Mouse (Mus musculus) midbrain, embryonic 11.5 days (tissue): Measurements from ENCODE around the gene Olfr740. TPM values are rescaled to one million over a fixed set of nuclear protein-coding genes. Genes with fewer than 3 reads are reported as not detected.

Source experiments
- ATAC-seq: fragments of 200-750 bp; cut with Nextera tagmentation; 2 replicates; pipeline ENCODE4 v1.8.0; 2017; ENCODE audit warnings: moderate TSS enrichment, moderate library complexity; ENCODE audit not compliant: low FRiP score
- DNase-seq: peaks from one replicate; pipeline ENCODE4 v3.0.0; 2015; ENCODE audit warnings: low spot score; ENCODE audit errors: missing footprints
- H3K27ac ChIP-seq: fragments of 300-500 bp; sonication (generic); 2 replicates; pipeline ENCODE4 v1.5.1; 2014; ENCODE audit warnings: low read depth, low read length
- H3K27me3 ChIP-seq: fragments of 300-500 bp; sonication (generic); 2 replicates; pipeline ENCODE4 v1.6.1; 2014; ENCODE audit warnings: mild to moderate bottlenecking, low read length, moderate library complexity, mixed read lengths; ENCODE audit not compliant: control insufficient read depth, insufficient read depth
- H3K36me3 ChIP-seq: fragments of 300-500 bp; sonication (generic); 2 replicates; pipeline ENCODE4 v1.6.1; 2014; ENCODE audit warnings: mild to moderate bottlenecking, low read length, moderate library complexity, mixed read lengths; ENCODE audit not compliant: control insufficient read depth, insufficient read depth
- H3K4me1 ChIP-seq: fragments of 300-500 bp; sonication (generic); 2 replicates; pipeline ENCODE4 v1.6.1; 2014; ENCODE audit warnings: low read length; ENCODE audit not compliant: control insufficient read depth, insufficient read depth
- H3K4me2 ChIP-seq: fragments of 300-500 bp; sonication (generic); 2 replicates; pipeline ENCODE4 v1.6.1; 2014; ENCODE audit warnings: mild to moderate bottlenecking, moderate library complexity
- H3K4me3 ChIP-seq: fragments of 300-500 bp; sonication (generic); 2 replicates; pipeline ENCODE4 v1.5.1; 2014; ENCODE audit warnings: low read depth, low read length
- H3K9ac ChIP-seq: fragments of 300-500 bp; sonication (generic); 2 replicates; pipeline ENCODE4 v1.6.1; 2014; ENCODE audit warnings: low read length
- H3K9me3 ChIP-seq: fragments of 300-500 bp; sonication (generic); 2 replicates; pipeline ENCODE4 v1.6.1; 2016; ENCODE audit warnings: low read length; ENCODE audit not compliant: control insufficient read depth
- WGBS: fragments of 180-500 bp; shearing (Covaris S2); extraction: QIAGEN DNeasy Blood & Tissue Kit; methylation state at CpG from one replicate; pipeline ENCODE4 v1.1.7; 2014; 5-methylcytosine and 5-hydroxymethylcytosine counted together
- polyA plus RNA-seq: library from polyadenylated mRNA; unstranded; fragments of >200 nt; fragmentation: Nextera tagmentation; extraction: Ambion mirVana; gene quantifications from 2 replicates; pipeline ENCODE4 v1.2.1, GENCODE M21; 2014

Gene Olfr740
- not detected in 2 replicates for polyA plus RNA-seq

DNA sequence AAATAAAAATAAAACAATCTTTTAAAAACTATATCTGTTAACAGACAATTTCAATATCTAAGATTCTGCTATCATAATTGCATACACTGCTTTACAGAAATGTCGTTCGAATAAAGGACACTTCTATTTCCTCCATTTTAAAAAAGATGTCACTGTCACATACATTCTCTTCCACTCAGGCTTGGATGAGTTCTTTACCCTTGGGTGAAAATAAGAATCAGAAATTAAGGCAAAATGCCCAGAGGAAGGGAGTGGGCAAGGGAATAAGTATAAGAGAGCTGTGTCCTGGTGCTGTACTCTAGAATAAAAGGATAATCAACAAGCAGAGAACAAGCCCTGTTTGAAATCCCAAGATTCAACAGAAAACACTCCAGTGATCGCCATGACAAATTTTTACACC, at the start of gene Olfr740:
Olfr740 (plus strand) TSS at position 301 of the 400 bp plus-strand sequence.
- Histone ChIP-seq H3K4me3 (no peak within 1 kb of the TSS), H3K4me1 (no peaks in the 10 kb centered on the region), H3K27ac (no peak within 1 kb of the TSS), H3K9me3 (no peaks in the 10 kb centered on the region), H3K9ac (no peak within 1 kb of the TSS), H3K36me3 (no peaks in the 10 kb centered on the region), H3K4me2 (no peak within 1 kb of the TSS), H3K27me3 (no peaks in the 10 kb centered on the region)
- DNase-seq, result no peak
- no peak for ATAC-seq
- 77% methylated on average over 3 of the region's 3 CpGs for WGBS

DNA sequence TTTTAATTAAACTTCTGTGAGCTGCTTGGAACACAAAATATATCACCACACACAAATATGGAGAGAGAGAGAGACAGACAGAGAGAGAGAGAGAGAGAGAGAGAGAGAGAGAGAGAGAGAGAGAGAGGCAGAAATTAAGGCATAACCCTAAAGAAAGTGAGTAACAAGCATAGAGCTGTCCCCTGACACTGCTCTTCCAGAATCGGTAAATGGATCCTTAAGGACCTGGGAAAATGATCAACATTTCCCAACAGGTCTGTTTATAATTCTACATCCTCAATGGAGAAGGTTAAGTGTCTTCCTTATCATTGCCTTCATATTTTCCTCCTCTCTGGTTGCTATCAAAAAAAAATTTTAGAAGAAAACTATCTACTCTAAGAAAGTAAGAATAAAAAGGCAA, 38.1 kb upstream of the Olfr740 start, which contains the start of gene Olfr738:
Olfr738 (plus strand) TSS at position 301 of the 400 bp plus-strand sequence.
- no peak within 1 kb of the TSS for H3K27ac ChIP-seq
- whole genome bisulfite sequencing, result 85% methylated on average over 1 of the region's 1 CpGs
- ATAC-seq, result no peak
- H3K9ac ChIP-seq, result no peak within 1 kb of the TSS
- no peaks in the 10 kb centered on the region for H3K9me3 ChIP-seq
- H3K4me2 ChIP-seq, result no peak within 1 kb of the TSS
- no peak for DNase-seq
- no peaks in the 10 kb centered on the region for H3K36me3 ChIP-seq
- no peak within 1 kb of the TSS for H3K4me3 ChIP-seq
- no peaks in the 10 kb centered on the region for H3K27me3 ChIP-seq
- H3K4me1 ChIP-seq, result no peaks in the 10 kb centered on the region

DNA sequence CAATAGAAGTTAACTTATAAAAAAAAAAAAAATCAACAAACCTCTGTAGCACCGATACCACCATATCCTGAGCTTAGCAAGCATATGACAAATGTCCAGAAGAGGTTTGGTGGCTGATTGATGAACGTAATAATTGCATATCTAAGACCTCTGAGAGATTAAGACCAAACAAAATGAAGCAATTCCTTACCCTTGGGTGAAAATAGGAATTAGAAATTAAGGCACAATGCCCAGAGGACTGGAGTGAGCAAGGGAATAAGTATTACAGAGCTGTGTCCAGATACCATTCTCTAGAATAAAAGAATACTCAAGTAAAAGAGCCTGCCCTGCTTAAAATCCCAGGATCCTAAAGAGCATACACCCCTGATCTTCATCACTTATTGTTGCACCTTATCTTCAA, 27.0 kb upstream of the Olfr740 start, which contains the start of gene Olfr739:
Olfr739 (plus strand) TSS at position 301 of the 400 bp plus-strand sequence.
- Histone ChIP-seq H3K4me1 (no peaks in the 10 kb centered on the region), H3K27me3 (no peaks in the 10 kb centered on the region), H3K4me3 (no peak within 1 kb of the TSS), H3K4me2 (no peak within 1 kb of the TSS), H3K9me3 (no peaks in the 10 kb centered on the region), H3K36me3 (no peaks in the 10 kb centered on the region), H3K9ac (no peak within 1 kb of the TSS), H3K27ac (no peak within 1 kb of the TSS)
- DNase-seq, result no peak
- 77% methylated on average over 2 of the region's 2 CpGs for WGBS
- ATAC-seq, result no peak

DNA sequence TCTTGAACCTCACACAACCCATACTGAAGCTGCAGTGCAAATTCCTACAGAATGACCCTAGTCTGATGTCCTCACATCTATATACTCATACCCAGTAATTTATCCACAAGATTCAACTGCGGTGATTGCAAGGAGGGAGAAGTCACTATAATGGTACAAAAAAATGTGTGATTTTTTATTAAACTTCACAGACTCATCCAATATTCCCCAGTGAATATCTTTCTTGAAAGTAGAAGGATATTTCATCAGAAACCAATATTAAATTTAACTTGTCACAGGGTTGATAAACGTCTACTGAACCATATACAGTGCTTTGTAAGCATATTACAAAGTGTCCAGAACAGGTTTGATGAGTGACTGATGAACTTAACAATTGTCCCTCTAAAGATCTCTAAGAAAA, 27.1 kb downstream of the Olfr740 start, which contains the start of gene Olfr741:
Olfr741 (plus strand) TSS at position 301 of the 400 bp plus-strand sequence.
- Histone ChIP-seq H3K9me3 (no peaks in the 10 kb centered on the region), H3K9ac (no peak within 1 kb of the TSS), H3K36me3 (no peaks in the 10 kb centered on the region), H3K4me2 (no peak within 1 kb of the TSS), H3K4me3 (no peak within 1 kb of the TSS), H3K4me1 (no peaks in the 10 kb centered on the region), H3K27me3 (no peaks in the 10 kb centered on the region), H3K27ac (no peak within 1 kb of the TSS)
- WGBS, result 69% methylated on average over 2 of the region's 2 CpGs
- ATAC-seq (no peak), DNase-seq (no peak)

DNA sequence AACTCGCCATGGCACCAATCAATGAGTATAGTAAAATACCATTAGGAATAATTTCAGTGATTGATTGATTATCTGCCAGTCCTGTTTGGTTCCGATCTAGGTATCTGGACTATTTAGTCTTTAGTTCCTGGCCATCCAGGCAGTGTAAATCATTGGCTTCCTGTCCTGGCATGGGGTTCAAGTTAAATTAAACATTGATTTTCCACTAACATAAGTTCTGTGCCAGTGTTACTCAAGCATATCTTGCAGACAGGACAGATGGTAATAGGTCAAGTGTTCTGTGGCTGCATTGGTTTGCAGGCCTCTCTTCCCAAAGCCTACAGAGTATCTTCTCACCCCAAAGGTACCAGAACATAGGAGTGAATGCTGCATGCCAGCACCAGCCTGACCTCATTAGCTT, 33.1 kb downstream of the Olfr740 start:
- DNase-seq (no peak), ATAC-seq (no peak)
- Histone ChIP-seq H3K36me3 (no peaks in the 10 kb centered on the region), H3K4me1 (no peaks in the 10 kb centered on the region), H3K4me3 (no peak overlapping the region), H3K9me3 (no peaks in the 10 kb centered on the region), H3K4me2 (no peak overlapping the region), H3K9ac (no peak overlapping the region), H3K27ac (no peak overlapping the region), H3K27me3 (no peaks in the 10 kb centered on the region)
- WGBS, result 76% methylated on average over 2 of the region's 2 CpGs

DNA sequence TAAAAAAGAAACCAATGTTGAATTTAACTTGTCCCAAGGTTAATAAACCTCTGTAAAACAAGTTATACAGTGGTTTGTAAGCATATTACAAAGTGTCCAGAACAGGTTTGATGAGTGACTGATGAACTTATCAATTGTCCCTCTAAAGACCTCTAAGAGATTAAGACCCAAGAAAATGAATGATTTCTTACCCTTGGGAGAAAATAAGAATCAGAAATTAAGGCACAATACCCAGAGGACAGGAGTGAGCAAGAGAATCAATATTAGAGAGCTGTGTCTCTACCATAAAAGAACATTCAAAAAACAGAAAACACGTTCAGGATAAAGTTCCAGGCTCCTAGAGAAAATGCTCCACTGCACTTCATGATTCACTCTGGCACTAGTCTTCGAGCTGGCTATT, 58.0 kb downstream of the Olfr740 start, which contains the start of gene Olfr742:
Olfr742 (plus strand) TSS at position 301 of the 400 bp plus-strand sequence.
- Histone ChIP-seq H3K9ac (no peak within 1 kb of the TSS), H3K36me3 (no peaks in the 10 kb centered on the region), H3K4me1 (no peaks in the 10 kb centered on the region), H3K27me3 (no peaks in the 10 kb centered on the region), H3K4me3 (no peak within 1 kb of the TSS), H3K4me2 (no peak within 1 kb of the TSS), H3K27ac (no peak within 1 kb of the TSS), H3K9me3 (no peaks in the 10 kb centered on the region)
- ATAC-seq (no peak), DNase-seq (no peak)
- WGBS, result 62% methylated on average over 2 of the region's 2 CpGs

Other genes with a start within 250 kb of the Olfr740 start
- not detected in 2 replicates for gene Olfr731, start 203.7 kb upstream of the Olfr740 start, polyA plus RNA-seq
- gene Olfr732, start 161.3 kb upstream of the Olfr740 start, polyA plus RNA-seq, result not detected in 2 replicates
- not detected in 2 replicates for gene Olfr733, start 144.0 kb upstream of the Olfr740 start, polyA plus RNA-seq
- gene Olfr734, start 118.8 kb upstream of the Olfr740 start, polyA plus RNA-seq, result not detected in 2 replicates
- not detected in 2 replicates for gene Olfr735, start 96.7 kb upstream of the Olfr740 start, polyA plus RNA-seq
- gene Tlr11, start 87.6 kb upstream of the Olfr740 start, polyA plus RNA-seq, result not detected in 2 replicates
- gene Olfr736, start 64.4 kb upstream of the Olfr740 start, polyA plus RNA-seq, result not detected in 2 replicates
- not detected in 2 replicates for gene Olfr738, start 38.0 kb upstream of the Olfr740 start, polyA plus RNA-seq
- gene Olfr739, start 26.9 kb upstream of the Olfr740 start, polyA plus RNA-seq, result not detected in 2 replicates
- not detected in 2 replicates for gene Olfr741, start 27.2 kb downstream of the Olfr740 start, polyA plus RNA-seq
- gene Olfr742, start 58.1 kb downstream of the Olfr740 start, polyA plus RNA-seq, result not detected in 2 replicates
- gene Olfr743, start 76.3 kb downstream of the Olfr740 start, polyA plus RNA-seq, result not detected in 2 replicates
- not detected in 2 replicates for gene Olfr744, start 169.3 kb downstream of the Olfr740 start, polyA plus RNA-seq
- gene Olfr745, start 193.8 kb downstream of the Olfr740 start, polyA plus RNA-seq, result not detected in 2 replicates
- gene Olfr746, start 201.5 kb downstream of the Olfr740 start, polyA plus RNA-seq, result not detected in 2 replicates
- gene Olfr747, start 247.7 kb downstream of the Olfr740 start, polyA plus RNA-seq, result not detected in 2 replicates